Mouse (Mus musculus): Measurements from ENCODE around the gene Cyp2d40. TPM values are rescaled to one million over a fixed set of nuclear protein-coding genes. Genes with fewer than 3 reads are reported as not detected.

Gene Cyp2d40
- total RNA-seq, 2 experiments from 2014 or later = not detected

Small RNA genes lying within 50 kb of the gene (microRNA-seq; reads per million reads assigned to microRNA genes)
- 0 reads per million in 2 experiments for gene Gm27618

Other genes starting within 250 kb of the Cyp2d40 start
- gene Cyp2d12, start 209.1 kb downstream of the Cyp2d40 start, total RNA-seq (2021) = not detected
- not detected for gene Cyp2d34, start 143.2 kb downstream of the Cyp2d40 start, total RNA-seq (2021)
- gene Cyp2d26, start 30.1 kb upstream of the Cyp2d40 start, total RNA-seq (2021) = under 1 TPM in 1 of 2 experiments, not detected in 1; 0.43 TPM
- 10 to 100 TPM; 33.4 to 40.6 TPM for gene Tcf20, start 223.7 kb upstream of the Cyp2d40 start, total RNA-seq (2021)